Mouse (Mus musculus) brain, embryonic 14.5 days (tissue): ENCODE measurements around the gene Smarca2. TPM values are rescaled to one million over a fixed set of nuclear protein-coding genes. Genes with fewer than 3 reads are reported as not detected.

Source experiments
- DNase-seq: peaks from one replicate; pipeline ENCODE4 v3.0.0-alpha.2; 2011; ENCODE audit warnings: low read depth
- CTCF ChIP-seq: fragments of 200-500 bp; IDR thresholded peaks from 2 replicates; pipeline ENCODE4 v1.5.1; 2012; ENCODE audit warnings: inconsistent platforms, mild to moderate bottlenecking, moderate library complexity, borderline replicate concordance; ENCODE audit not compliant: insufficient read depth, insufficient read length; ENCODE audit errors: extremely low read depth
- POLR2A ChIP-seq: fragments of 200-500 bp; IDR thresholded peaks from 2 replicates; pipeline ENCODE4 v1.6.1; 2012; ENCODE audit warnings: mild to moderate bottlenecking, inconsistent platforms, borderline replicate concordance; ENCODE audit not compliant: poor library complexity, insufficient read depth, insufficient read length, severe bottlenecking; ENCODE audit errors: extremely low read depth
- polyA plus RNA-seq: library from polyadenylated mRNA; depleted of rRNA; stranded (reverse); fragments of >200 nt; gene quantifications from 2 replicates; pipeline ENCODE4 v1.2.3, GENCODE M21; 2012

The Smarca2 gene
- polyA plus RNA-seq, 1 experiment, result 100 TPM

- no peak for TF ChIP-seq POLR2A
- TF ChIP-seq CTCF, result no peak
- no peak for DNase-seq
Observed at GRCm38 (mm10) chr19:26765483-26765882, 160.6 kb downstream of the Smarca2 start.

DNA sequence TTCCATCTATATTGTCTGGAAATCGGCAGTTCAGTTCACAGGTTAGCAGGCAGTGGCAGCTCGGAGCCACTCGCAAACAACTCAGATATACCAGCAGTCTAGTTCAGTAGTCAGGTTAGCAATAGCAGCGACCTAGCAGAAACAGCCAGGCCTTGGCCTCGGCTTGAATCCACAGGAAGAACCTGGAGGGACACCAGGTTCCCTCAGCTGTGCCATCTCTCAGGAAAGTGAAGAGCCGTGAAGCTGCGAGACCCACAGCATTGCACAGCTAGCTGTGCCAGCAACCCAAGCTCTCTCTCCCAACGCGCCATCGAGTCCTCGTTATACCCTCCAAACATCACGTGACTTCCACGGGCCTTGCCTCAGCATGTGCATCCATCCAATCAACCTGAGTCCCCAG lies 162.6 kb downstream of the Smarca2 start:
- DNase-seq, result peak; percentile 18
- TF ChIP-seq POLR2A (no peak), CTCF (no peak)

GRCm38 (mm10) chr19:26767941-26768340 lies 163.1 kb downstream of the Smarca2 start:
- no peak for DNase-seq

DNA sequence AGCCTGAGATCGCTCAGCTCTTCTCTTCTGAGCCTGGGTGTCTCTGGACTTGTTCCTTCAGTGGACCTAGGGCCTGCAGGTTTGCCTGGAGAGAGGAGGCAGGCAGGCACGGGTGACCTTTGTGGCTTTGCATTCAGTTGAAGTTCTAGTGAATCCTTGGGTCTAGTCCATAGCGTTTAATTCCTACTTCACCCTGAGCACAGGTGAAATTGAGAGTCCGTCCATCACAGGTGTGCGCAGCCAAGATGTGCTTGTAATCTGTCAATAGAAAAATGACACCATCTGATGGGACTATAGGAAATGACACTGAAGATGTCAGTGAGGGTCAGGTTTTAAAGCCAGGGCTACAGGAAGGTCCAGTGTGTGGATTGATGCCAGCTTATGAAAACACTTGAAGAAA lies 164.0 kb downstream of the Smarca2 start:
- TF ChIP-seq CTCF (no peak), POLR2A (no peak)
- peak; percentile 11 for DNase-seq

More at GRCm38 (mm10) chr19:26767941-26768340, 163.1 kb downstream of the Smarca2 start:
- TF ChIP-seq POLR2A (no peak), CTCF (no peak)

- peak; percentile 96 for DNase-seq
- TF ChIP-seq CTCF, result no peak
- no peak for TF ChIP-seq POLR2A
Observed at GRCm38 (mm10) chr19:26769609-26770500, 165.0 kb downstream of the Smarca2 start.

DNA sequence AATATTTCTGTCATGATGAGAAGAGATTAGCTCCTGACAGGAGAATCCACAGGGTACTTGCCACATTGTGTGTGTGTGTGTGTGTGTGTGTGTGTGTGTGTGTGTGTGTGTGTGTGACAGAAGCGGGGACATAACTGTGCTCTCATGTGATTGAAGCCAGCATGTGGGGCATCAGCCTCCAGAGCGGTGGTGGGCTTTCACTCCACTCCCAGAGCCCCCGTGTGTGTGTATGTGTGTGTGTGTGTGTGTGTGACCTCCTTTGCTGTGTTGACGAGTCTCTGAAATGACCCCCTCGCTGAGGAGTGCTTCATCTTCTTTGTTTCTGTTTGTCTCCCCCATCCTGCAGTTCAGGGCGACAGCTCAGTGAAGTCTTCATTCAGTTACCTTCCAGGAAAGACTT lies 165.7 kb downstream of the Smarca2 start:
- peak; percentile 87 for DNase-seq
- TF ChIP-seq POLR2A (no peak), CTCF (no peak)

- DNase-seq, result no peak
- TF ChIP-seq CTCF, result no peak
- TF ChIP-seq POLR2A, result no peak
Observed at GRCm38 (mm10) chr19:26772051-26772583, 167.3 kb downstream of the Smarca2 start.

- no peak for DNase-seq
- TF ChIP-seq CTCF (no peak), POLR2A (no peak)
Observed at GRCm38 (mm10) chr19:26776066-26777025, 171.5 kb downstream of the Smarca2 start.

- TF ChIP-seq CTCF, result no peak
- TF ChIP-seq POLR2A, result no peak
- no peak for DNase-seq
Observed at GRCm38 (mm10) chr19:26778199-26778598, 173.3 kb downstream of the Smarca2 start.

- DNase-seq, result no peak
- no peak for TF ChIP-seq CTCF
- no peak for TF ChIP-seq POLR2A
Observed at GRCm38 (mm10) chr19:26781209-26781608, 176.4 kb downstream of the Smarca2 start.

GRCm38 (mm10) chr19:26788446-26788845 lies 183.6 kb downstream of the Smarca2 start:
- no peak for TF ChIP-seq CTCF
- TF ChIP-seq POLR2A, result no peak
- no peak for DNase-seq
